Mouse (Mus musculus) embryonic fibroblast, embryonic 13.5 days (primary cell): ENCODE measurements around the gene Ei24.
A peak's percentile ranks its signal among the peaks of the same experiment; 100 is the strongest.

Source experiments
- CTCF ChIP-seq: IDR thresholded peaks from 2 replicates; pipeline ENCODE4 v1.5.1; 2011; ENCODE audit warnings: mild to moderate bottlenecking, control low read depth, low read length, moderate library complexity, borderline replicate concordance; ENCODE audit not compliant: insufficient read depth
- POLR2A ChIP-seq: IDR thresholded peaks from 2 replicates; pipeline ENCODE4 v1.6.1; 2011; ENCODE audit warnings: low read depth, mild to moderate bottlenecking, control low read depth, low read length, moderate library complexity

GRCm38 (mm10) chr9:36833043-36833881, 36.1 kb upstream of the Ei24 start:
- TF ChIP-seq CTCF, result no peak
- 0 out of 2 replicates have a peak, but pooled peaks have one; percentile 21 for TF ChIP-seq POLR2A
